Mouse (Mus musculus): ENCODE measurements around the gene Ubxn6.

DNA sequence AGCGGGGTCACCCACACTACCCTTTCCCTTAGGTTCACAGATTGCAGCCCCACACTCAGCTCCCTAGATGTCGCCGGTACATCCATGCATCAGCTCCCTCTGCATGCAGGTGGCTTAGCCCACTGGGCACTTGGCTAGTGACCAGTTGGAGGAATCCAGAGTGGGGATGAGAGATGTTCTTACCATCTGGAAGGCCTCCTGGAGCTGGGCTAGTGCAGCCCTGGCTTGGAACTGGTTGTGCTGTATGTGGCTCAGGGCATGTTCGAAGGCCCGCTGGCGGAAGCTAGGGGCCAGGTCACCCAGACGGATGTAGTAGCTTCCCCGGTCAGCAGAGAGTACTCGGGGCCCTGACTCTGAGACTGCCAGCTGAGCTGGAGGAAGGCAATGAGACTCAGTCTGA is 28.1 kb upstream of the Ubxn6 start:
- no peak for TF ChIP-seq CTCF (conservative IDR thresholded peaks at IDR 0.05; ENCODE audit: low read length)
- TF ChIP-seq NANOG (IDR thresholded peaks at IDR 0.05; ENCODE audit: borderline replicate concordance, low read length): no peak
